9 mouse cellular contexts compared by ENCODE assay signal in the genomic region with DNA sequence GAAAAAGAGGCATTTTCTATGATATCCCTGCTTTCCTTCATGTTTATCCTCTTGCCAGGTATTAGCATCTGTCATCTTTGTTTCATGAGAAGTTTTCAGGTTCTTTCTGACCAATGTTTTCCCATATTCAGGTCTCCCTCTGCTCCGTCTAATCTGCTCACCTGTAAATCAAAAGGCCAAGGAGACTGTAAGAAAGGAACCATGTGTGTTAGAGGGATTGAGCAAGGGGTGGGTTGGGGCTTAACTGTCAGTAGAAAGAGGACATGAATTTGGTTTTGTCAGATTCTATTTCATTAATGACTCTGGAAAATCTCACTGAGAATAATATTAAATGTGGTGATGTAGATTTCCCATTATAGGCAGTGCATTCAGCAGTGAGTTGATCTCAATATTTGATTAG. TPM values are rescaled to one million over a fixed set of nuclear protein-coding genes. Genes with fewer than 3 reads are reported as not detected.
"Had no signal": no experiment of that assay in that cellular context is flagged by ENCODE, and none has a peak within 500 bp of the region (broad histone marks: within the 10 kb centered on the region; RNA-seq: fewer than 3 reads in every experiment).

No protein-coding gene starts in this region.

- H3K4me3 ChIP-seq: limb, embryonic 15.5 days; liver, embryonic 12.5 days; lung, embryonic 15.5 days; midbrain, embryonic 13.5 days had no signal

- H3K4me2 ChIP-seq: limb, embryonic 15.5 days; lung, embryonic 15.5 days; midbrain, embryonic 13.5 days had no signal

- H3K36me3 ChIP-seq: limb, embryonic 15.5 days; liver, embryonic 12.5 days; lung, embryonic 15.5 days; midbrain, embryonic 13.5 days had no signal

- H3K4me1 ChIP-seq: limb, embryonic 15.5 days; liver, embryonic 12.5 days; lung, embryonic 15.5 days; midbrain, embryonic 13.5 days had no signal

- H3K27ac ChIP-seq: limb, embryonic 15.5 days; liver, embryonic 12.5 days; lung, embryonic 15.5 days; macrophage; midbrain, embryonic 13.5 days had no signal

- H3K9ac ChIP-seq: limb, embryonic 15.5 days; liver, embryonic 12.5 days; lung, embryonic 15.5 days; midbrain, embryonic 13.5 days had no signal

- DNase-seq: layer of hippocampus, postnatal 36 days; right cerebral cortex, postnatal 14 days had no signal

- H3K27me3 ChIP-seq: limb, embryonic 15.5 days; liver, embryonic 12.5 days; lung, embryonic 15.5 days; midbrain, embryonic 13.5 days had no signal

- ATAC-seq: midbrain, embryonic 13.5 days had no signal

- H3K9me3 ChIP-seq: limb, embryonic 15.5 days; liver, embryonic 12.5 days; lung, embryonic 15.5 days; midbrain, embryonic 13.5 days had no signal

RNA-seq across cellular contexts. Expression of a gene that starts 45.6 kb away (rescaled TPM):
- polyA plus RNA-seq: liver, embryonic 12.5 days; liver, embryonic 16.5 days; neural tube, embryonic 14.5 days had no signal
